Mouse (Mus musculus): ENCODE data around the gene Pax1. TPM values are rescaled to one million over a fixed set of nuclear protein-coding genes. Genes with fewer than 3 reads are reported as not detected.

Pax1 gene
- polyA plus RNA-seq, 1 experiment from 2014 or later, result 0.37 TPM

DNA sequence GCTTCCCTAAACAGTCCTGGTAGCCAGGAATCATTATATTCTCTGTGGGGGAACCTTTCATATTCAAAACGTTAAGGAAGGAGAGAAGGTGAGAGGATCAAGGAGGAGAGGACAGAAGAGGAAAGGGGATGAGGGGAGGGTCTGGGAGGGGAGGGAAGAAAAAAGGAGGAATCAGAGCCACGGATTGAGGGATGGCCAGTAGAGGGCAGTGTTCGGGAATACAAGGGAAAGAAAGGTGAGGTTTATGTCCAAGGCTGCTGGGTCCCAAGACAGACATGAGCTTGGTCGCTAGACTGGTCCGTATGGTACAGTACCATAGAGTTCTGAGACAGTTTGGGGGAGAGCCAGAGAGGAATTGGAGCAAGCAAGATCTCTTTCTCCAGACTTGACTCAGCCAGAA is 71.4 kb downstream of the Pax1 start:
- Histone ChIP-seq H3K27ac (ENCODE audit: low read depth, low read length) (no peak overlapping the region), H3K36me3 (ENCODE audit: control insufficient read depth, insufficient read depth, low read length) (no peaks in the 10 kb centered on the region), H3K27me3 (ENCODE audit: control insufficient read depth, insufficient read depth, low read length) (no peaks in the 10 kb centered on the region)

More for the DNA sequence above, 71.4 kb downstream of the Pax1 start:
- whole genome bisulfite sequencing (ENCODE audit: insufficient replicate concordance), result 25% methylated on average over 5 of the region's 5 CpGs
- Histone ChIP-seq H3K9ac (ENCODE audit: low read depth, low read length) (no peak overlapping the region), H3K4me1 (ENCODE audit: control insufficient read depth, insufficient read depth, low read length) (no peaks in the 10 kb centered on the region), H3K4me2 (no peak overlapping the region), H3K4me3 (ENCODE audit: low read depth, low read length) (no peak overlapping the region), H3K9me3 (replicated peaks; ENCODE audit: control insufficient read depth, low read length) (no peaks in the 10 kb centered on the region)
- no peak for ATAC-seq (replicated peaks; ENCODE audit: insufficient number of reproducible peaks, low FRiP score, low TSS enrichment)

Other genes with a start within 250 kb of the Pax1 start
- 0.27 TPM in 1 of 2 replicates, not detected in the other for gene Nkx2-2, start 167.7 kb upstream of the Pax1 start, polyA plus RNA-seq (2014; fragmentation: Nextera tagmentation; extraction: Ambion mirVana)

Data from heart, embryonic 11.5 days (tissue).